Mouse (Mus musculus): Measurements from ENCODE around the gene Selenof.

Gene Selenof

DNA sequence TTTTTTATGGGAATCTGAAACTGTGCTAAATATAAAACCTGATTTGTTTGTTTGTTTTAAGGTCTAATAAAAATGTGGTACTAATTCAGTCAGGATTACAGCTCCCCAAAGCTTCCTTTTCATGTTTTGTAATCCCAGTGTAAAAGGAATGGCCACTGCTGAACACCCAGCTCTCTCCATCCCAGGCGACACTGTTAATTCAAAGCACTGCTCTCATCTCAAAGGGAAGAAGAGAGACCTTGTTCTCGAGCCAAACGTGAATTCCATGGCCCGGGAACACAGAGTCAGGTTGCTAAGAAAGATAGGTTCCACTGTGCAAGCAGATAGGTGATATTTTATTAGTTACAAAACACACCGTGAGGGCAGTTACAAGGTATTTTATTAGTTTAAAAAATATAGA, 74.1 kb downstream of the Selenof start:
- no peak for DNase-seq

Data from spleen, adult 18-20 months (tissue).